Mouse (Mus musculus) kidney, postnatal 0 days (tissue): ENCODE measurements around the gene Hspa12b. TPM values are rescaled to one million over a fixed set of nuclear protein-coding genes. Genes with fewer than 3 reads are reported as not detected.
A peak's percentile ranks its signal among the peaks of the same experiment; 100 is the strongest.

Source experiments
- ATAC-seq: fragments of 200-750 bp; cut with Nextera tagmentation; replicated peaks from 2 replicates; pipeline ENCODE4 v1.8.0; 2017; ENCODE audit warnings: low read depth, moderate number of reproducible peaks, moderate TSS enrichment, moderate library complexity; ENCODE audit not compliant: low FRiP score
- DNase-seq: peaks from one replicate; pipeline ENCODE4 v3.0.0-alpha.2; 2016; ENCODE audit warnings: low spot score
- H3K27ac ChIP-seq: fragments of 300-500 bp; sonication (generic); 2 replicates; pipeline ENCODE4 v1.5.1; 2014; ENCODE audit warnings: mild to moderate bottlenecking
- H3K27me3 ChIP-seq: fragments of 300-500 bp; sonication (generic); 2 replicates; pipeline ENCODE4 v1.6.1; 2014; ENCODE audit warnings: low read length, mixed read lengths; ENCODE audit not compliant: insufficient read depth
- H3K36me3 ChIP-seq: fragments of 300-500 bp; sonication (generic); 2 replicates; pipeline ENCODE4 v1.6.1; 2014; ENCODE audit warnings: low read length, mixed read lengths; ENCODE audit not compliant: insufficient read depth
- H3K4me1 ChIP-seq: fragments of 300-500 bp; sonication (generic); replicated peaks from 2 replicates; pipeline ENCODE4 v1.6.1; 2014; ENCODE audit warnings: antibody characterized with exemption, low read length, mixed read lengths; ENCODE audit not compliant: insufficient read depth
- H3K4me2 ChIP-seq: fragments of 300-500 bp; sonication (generic); 2 replicates; pipeline ENCODE4 v1.6.1; 2014; ENCODE audit warnings: mild to moderate bottlenecking, low read length, moderate library complexity, mixed read lengths
- H3K4me3 ChIP-seq: fragments of 300-500 bp; sonication (generic); replicated peaks from 2 replicates; pipeline ENCODE4 v1.5.1; 2014; ENCODE audit warnings: low read depth, low read length
- H3K9ac ChIP-seq: fragments of 300-500 bp; sonication (generic); 2 replicates; pipeline ENCODE4 v1.6.1; 2014; ENCODE audit warnings: low read depth, low read length
- H3K9me3 ChIP-seq: fragments of 300-500 bp; sonication (generic); replicated peaks from 2 replicates; pipeline ENCODE4 v1.6.1; 2016; ENCODE audit warnings: low read length, inconsistent platforms, mixed read lengths
- CTCF ChIP-seq: IDR thresholded peaks from 2 replicates; pipeline ENCODE4 v1.5.1; 2016; ENCODE audit warnings: antibody characterized with exemption, low read depth, mild to moderate bottlenecking, moderate library complexity
- WGBS: fragments of 180-500 bp; shearing (Covaris S2); extraction: QIAGEN DNeasy Blood & Tissue Kit; methylation state at CpG from one replicate; pipeline ENCODE4 v1.1.7; 2014; 5-methylcytosine and 5-hydroxymethylcytosine counted together
- polyA plus RNA-seq: library from polyadenylated mRNA; unstranded; fragments of >200 nt; fragmentation: Nextera tagmentation; extraction: Ambion mirVana; gene quantifications from 2 replicates; pipeline ENCODE4 v1.2.1, GENCODE M21; 2015

Gene Hspa12b
- polyA plus RNA-seq, 1 experiment from 2014 or later: 9.4 TPM

- Histone ChIP-seq H3K36me3 (no peaks in the 10 kb centered on the region), H3K9me3 (no peaks in the 10 kb centered on the region), H3K4me1 (peaks cover 6% of the 10 kb centered on the region), H3K9ac (no peak within 1 kb of the TSS), H3K27me3 (no peaks in the 10 kb centered on the region), H3K27ac (peak within 1 kb of the TSS; percentile 44; the same call in 1 of the 2 replicates), H3K4me2 (no peak within 1 kb of the TSS), H3K4me3 (no peak within 1 kb of the TSS)
- TF ChIP-seq CTCF: no peak
- DNase-seq (no peak), ATAC-seq (no peak)
- WGBS: 78% methylated on average over 9 of the region's 9 CpGs
These were observed 6.0 kb downstream of the Hspa12b start, which contains the start of gene Gm11037 for GRCm38 (mm10) chr2:131132930-131133547. Gene Gm11037 (plus strand): TSS chr2:131133497.

- peaks cover 5% of the 10 kb centered on the region; the same call in 1 of the 2 replicates for H3K36me3 ChIP-seq
- H3K4me2 ChIP-seq: no peak overlapping the region
- no peak overlapping the region for H3K9ac ChIP-seq
- H3K4me1 ChIP-seq: no peaks in the 10 kb centered on the region
- H3K27ac ChIP-seq: peak overlapping the region; percentile 60; the same call in 1 of the 2 replicates
- H3K9me3 ChIP-seq: no peaks in the 10 kb centered on the region
- DNase-seq (peak; percentile 49), ATAC-seq (0 out of 2 replicates have a peak, but pooled peaks have one; percentile 8)
- no peak for TF ChIP-seq CTCF
- H3K27me3 ChIP-seq: no peaks in the 10 kb centered on the region
- no peak overlapping the region for H3K4me3 ChIP-seq
- WGBS: 75% methylated on average over 1 of the region's 1 CpGs
These were observed 7.3 kb downstream of the Hspa12b start for GRCm38 (mm10) chr2:131134381-131134780.

GRCm38 (mm10) chr2:131134826-131135400 is 7.8 kb downstream of the Hspa12b start:
- Histone ChIP-seq H3K9ac (no peak overlapping the region), H3K4me1 (no peaks in the 10 kb centered on the region), H3K4me2 (no peak overlapping the region), H3K27me3 (no peaks in the 10 kb centered on the region), H3K9me3 (no peaks in the 10 kb centered on the region), H3K36me3 (peaks cover 5% of the 10 kb centered on the region; the same call in 1 of the 2 replicates), H3K4me3 (no peak overlapping the region), H3K27ac (peak overlapping the region; percentile 60)
- WGBS: 73% methylated on average over 8 of the region's 8 CpGs
- no peak for TF ChIP-seq CTCF
- no peak for DNase-seq
- 0 out of 2 replicates have a peak, but pooled peaks have one; percentile 26 for ATAC-seq

GRCm38 (mm10) chr2:131135521-131136139 is 8.6 kb downstream of the Hspa12b start:
- Histone ChIP-seq H3K4me2 (no peak overlapping the region), H3K36me3 (peaks cover 5% of the 10 kb centered on the region; the same call in 1 of the 2 replicates), H3K27me3 (no peaks in the 10 kb centered on the region), H3K4me3 (no peak overlapping the region), H3K4me1 (no peaks in the 10 kb centered on the region), H3K9me3 (no peaks in the 10 kb centered on the region), H3K27ac (no peak overlapping the region), H3K9ac (0 out of 2 replicates have a peak overlapping the region, but pooled peaks have one; percentile 13)
- ATAC-seq (no peak), DNase-seq (no peak)
- no peak for TF ChIP-seq CTCF
- WGBS: 71% methylated on average over 11 of the region's 11 CpGs

- TF ChIP-seq CTCF: no peak
- Histone ChIP-seq H3K36me3 (peaks cover 13% of the 10 kb centered on the region; the same call in 1 of the 2 replicates), H3K4me1 (peaks cover 7% of the 10 kb centered on the region; the same call in 1 of the 2 replicates), H3K27ac (no peak overlapping the region), H3K27me3 (no peaks in the 10 kb centered on the region), H3K4me3 (no peak overlapping the region), H3K4me2 (no peak overlapping the region), H3K9me3 (no peaks in the 10 kb centered on the region), H3K9ac (no peak overlapping the region)
- DNase-seq: no peak
- ATAC-seq: no peak
- 82% methylated on average over 4 of the region's 4 CpGs for WGBS
These were observed 11.2 kb downstream of the Hspa12b start for GRCm38 (mm10) chr2:131138296-131138695.

- no peak overlapping the region for H3K4me3 ChIP-seq
- no peaks in the 10 kb centered on the region for H3K27me3 ChIP-seq
- 92% methylated on average over 7 of the region's 7 CpGs for WGBS
- H3K4me2 ChIP-seq: no peak overlapping the region
- no peak overlapping the region for H3K27ac ChIP-seq
- no peak overlapping the region for H3K9ac ChIP-seq
- ATAC-seq: no peak
- no peak for TF ChIP-seq CTCF
- peaks cover 18% of the 10 kb centered on the region; the same call in 1 of the 2 replicates for H3K36me3 ChIP-seq
- no peaks in the 10 kb centered on the region for H3K9me3 ChIP-seq
- peaks cover 7% of the 10 kb centered on the region; the same call in 1 of the 2 replicates for H3K4me1 ChIP-seq
- DNase-seq: no peak
These were observed 11.7 kb downstream of the Hspa12b start for GRCm38 (mm10) chr2:131138760-131139159.
